20 mouse cellular contexts compared by ENCODE assay signal in the genomic region with DNA sequence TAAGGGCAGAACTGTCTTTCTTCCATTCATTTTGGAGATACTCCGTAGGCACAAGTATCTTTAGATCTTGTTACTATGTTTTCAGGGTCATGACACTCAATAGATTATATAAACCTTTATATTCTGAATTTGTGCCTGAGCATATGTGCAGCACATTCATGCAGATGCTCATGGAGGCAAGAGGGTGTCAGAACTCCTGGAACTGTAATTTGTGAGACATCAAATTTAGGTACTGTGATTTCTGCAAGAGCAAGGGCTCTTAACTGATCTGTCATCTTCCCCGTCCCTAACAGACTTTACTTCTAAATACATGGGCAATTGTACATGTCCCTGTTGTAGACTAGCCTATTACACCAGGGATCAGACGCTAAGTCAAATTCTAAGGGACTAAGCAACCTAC. TPM values are rescaled to one million over a fixed set of nuclear protein-coding genes. Genes with fewer than 3 reads are reported as not detected.
DNase-seq lines count a peak whose midpoint lies in the region; ATAC-seq and TF ChIP-seq lines count a peak whose summit lies in the region.
"Had no signal": no experiment of that assay in that cellular context is flagged by ENCODE, and none has a peak within 500 bp of the region (broad histone marks: within the 10 kb centered on the region; RNA-seq: fewer than 3 reads in every experiment).

No protein-coding gene starts in this region.

- no peak for TF ChIP-seq POLR2A in CH12.LX (IDR thresholded peaks at IDR 0.05; ENCODE audit: low read depth, low read length)

- no peak for TF ChIP-seq EP300 in CH12.LX (IDR thresholded peaks at IDR 0.05; ENCODE audit: low read length)

- no peak for DNase-seq in forebrain, embryonic 14.5 days (ENCODE audit: low spot score)
- DNase-seq in liver, embryonic 11.5 days (ENCODE audit: low spot score): no peak
- no peak for DNase-seq in CH12.LX (ENCODE audit: extremely low read depth)
- DNase-seq in brain, adult 2 months (ENCODE audit: low read depth, low spot score): peak; percentile 41
- DNase-seq in hindbrain, postnatal 0 days (ENCODE audit: low spot score): no peak
- DNase-seq: adrenal gland, adult 8-10 months; cerebellum, adult 11-12 months; cerebellum, postnatal 10 days; embryo, embryonic 11 days; gastrocnemius, adult 2 months; gastrocnemius, postnatal 25 days had no signal

- H3K9me3 ChIP-seq in forebrain, embryonic 14.5 days (replicated peaks; ENCODE audit: control insufficient read depth, low read length): no peaks in the 10 kb centered on the region
- H3K9me3 ChIP-seq in forebrain, embryonic 12.5 days: no peaks in the 10 kb centered on the region
- H3K9me3 ChIP-seq in liver, embryonic 11.5 days (ENCODE audit: control insufficient read depth, low read length): no peaks in the 10 kb centered on the region
- H3K9me3 ChIP-seq in liver, embryonic 12.5 days (replicated peaks): no peaks in the 10 kb centered on the region
- H3K9me3 ChIP-seq in CH12.LX (replicated peaks; ENCODE audit: low read length): no peaks in the 10 kb centered on the region
- no peaks in the 10 kb centered on the region for H3K9me3 ChIP-seq in hindbrain, postnatal 0 days (ENCODE audit: low read length)
- H3K9me3 ChIP-seq: embryonic facial prominence, embryonic 12.5 days; heart, embryonic 12.5 days; hindbrain, embryonic 10.5 days had no signal

- in situ Hi-C loops in CH12.LX (cut with MboI; ENCODE audit: low pct_ligation_motif_present, low pct_unique_long_range_greater_than_20kb, low sequenced_read_pairs): no loop called here

- TF ChIP-seq CTCF in CH12.LX (conservative IDR thresholded peaks at IDR 0.05 in 1 of 2, IDR thresholded peaks at IDR 0.05 in 1 of 2; ENCODE audit: low read depth in 2 of 2, low read length in 2 of 2): no peak
- no peak for TF ChIP-seq CTCF in hindbrain, postnatal 0 days (IDR thresholded peaks at IDR 0.05; ENCODE audit: low read depth)

- WGBS in forebrain, embryonic 14.5 days: 79% methylated on average over 3 of the region's 3 CpGs
- 87% methylated on average over 3 of the region's 3 CpGs for WGBS in forebrain, embryonic 12.5 days
- 61% methylated on average over 3 of the region's 3 CpGs for WGBS in liver, embryonic 11.5 days
- WGBS in liver, embryonic 12.5 days (ENCODE audit: insufficient replicate concordance): 62% methylated on average over 3 of the region's 3 CpGs
- 53% methylated on average over 3 of the region's 3 CpGs for WGBS in hindbrain, postnatal 0 days

- no peak overlapping the region for H3K4me3 ChIP-seq in forebrain, embryonic 14.5 days (ENCODE audit: low read depth, low read length)
- no peak overlapping the region for H3K4me3 ChIP-seq in forebrain, embryonic 12.5 days (replicated peaks)
- H3K4me3 ChIP-seq in liver, embryonic 11.5 days (ENCODE audit: low read depth, low read length): no peak overlapping the region
- no peak overlapping the region for H3K4me3 ChIP-seq in liver, embryonic 12.5 days
- H3K4me3 ChIP-seq in CH12.LX (replicated peaks in 1 of 3; ENCODE audit: low read depth in 2 of 3, low read length in 2 of 3, poor library complexity in 1 of 3): no peak overlapping the region
- no peak overlapping the region for H3K4me3 ChIP-seq in hindbrain, postnatal 0 days (ENCODE audit: low read length)
- H3K4me3 ChIP-seq: embryonic facial prominence, embryonic 12.5 days; gastrocnemius, adult 2 months; heart, embryonic 12.5 days; hindbrain, embryonic 10.5 days had no signal

- no peak for TF ChIP-seq RAD21 in CH12.LX (IDR thresholded peaks at IDR 0.05; ENCODE audit: low read depth, low read length)

- no peaks in the 10 kb centered on the region for H3K4me1 ChIP-seq in forebrain, embryonic 14.5 days (ENCODE audit: control insufficient read depth, insufficient read depth, low read length)
- H3K4me1 ChIP-seq in forebrain, embryonic 12.5 days: no peaks in the 10 kb centered on the region
- H3K4me1 ChIP-seq in liver, embryonic 11.5 days (replicated peaks; ENCODE audit: control insufficient read depth, insufficient read depth, low read length): no peaks in the 10 kb centered on the region
- H3K4me1 ChIP-seq in liver, embryonic 12.5 days: no peaks in the 10 kb centered on the region
- H3K4me1 ChIP-seq in CH12.LX (ENCODE audit: control insufficient read depth in 1 of 2, insufficient read depth in 2 of 2): no peaks in the 10 kb centered on the region
- no peaks in the 10 kb centered on the region for H3K4me1 ChIP-seq in hindbrain, postnatal 0 days (ENCODE audit: insufficient read depth, low read length)
- H3K4me1 ChIP-seq: embryonic facial prominence, embryonic 12.5 days; heart, embryonic 12.5 days; hindbrain, embryonic 10.5 days had no signal

- H3K27ac ChIP-seq in forebrain, embryonic 14.5 days (ENCODE audit: low read depth, low read length): no peak overlapping the region
- H3K27ac ChIP-seq in forebrain, embryonic 12.5 days: no peak overlapping the region
- H3K27ac ChIP-seq in liver, embryonic 11.5 days (ENCODE audit: low read depth, low read length): no peak overlapping the region
- H3K27ac ChIP-seq in liver, embryonic 12.5 days: no peak overlapping the region
- H3K27ac ChIP-seq in CH12.LX (ENCODE audit: insufficient read depth, low read depth): no peak overlapping the region
- no peak overlapping the region for H3K27ac ChIP-seq in hindbrain, postnatal 0 days
- H3K27ac ChIP-seq: embryonic facial prominence, embryonic 12.5 days; gastrocnemius, adult 2 months; hindbrain, embryonic 10.5 days; hindbrain, embryonic 14.5 days had no signal

- dilution Hi-C loops in CH12.LX (cut with MboI; ENCODE audit: extremely low pct_ligation_motif_present, extremely low pct_unique_long_range_greater_than_20kb, low sequenced_read_pairs): no loop called here

- ATAC-seq in forebrain, embryonic 14.5 days: peak; percentile 4; the same call in 1 of the 2 replicates
- ATAC-seq in forebrain, embryonic 12.5 days (ENCODE audit: low FRiP score): no peak
- 0 out of 2 replicates have a peak, but pooled peaks have one; percentile 10 for ATAC-seq in liver, embryonic 11.5 days (replicated peaks; ENCODE audit: low FRiP score)
- ATAC-seq in liver, embryonic 12.5 days: no peak
- no peak for ATAC-seq in hindbrain, postnatal 0 days
- ATAC-seq: inflammation-experienced regulatory T-cells, adult 6 months; intestine, postnatal 0 days had no signal

- 0 out of 2 replicates have a peak, but pooled peaks cover 2% of the 10 kb centered on the region for H3K79me2 ChIP-seq in CH12.LX (replicated peaks; ENCODE audit: control insufficient read depth, extremely low read depth, insufficient read depth, poor library complexity, severe bottlenecking)

- no peaks in the 10 kb centered on the region for H3K27me3 ChIP-seq in forebrain, embryonic 14.5 days (replicated peaks; ENCODE audit: control insufficient read depth, insufficient read depth, low read length)
- no peaks in the 10 kb centered on the region for H3K27me3 ChIP-seq in forebrain, embryonic 12.5 days
- no peaks in the 10 kb centered on the region for H3K27me3 ChIP-seq in liver, embryonic 11.5 days (replicated peaks; ENCODE audit: control insufficient read depth, insufficient read depth, low read length)
- H3K27me3 ChIP-seq in liver, embryonic 12.5 days (replicated peaks): no peaks in the 10 kb centered on the region
- H3K27me3 ChIP-seq in CH12.LX (replicated peaks): no peaks in the 10 kb centered on the region
- H3K27me3 ChIP-seq in hindbrain, postnatal 0 days (ENCODE audit: insufficient read depth, low read length): no peaks in the 10 kb centered on the region
- H3K27me3 ChIP-seq: embryonic facial prominence, embryonic 12.5 days; heart, embryonic 12.5 days had no signal

- H3K4me2 ChIP-seq in forebrain, embryonic 14.5 days (ENCODE audit: low read length): no peak overlapping the region
- H3K4me2 ChIP-seq in forebrain, embryonic 12.5 days: no peak overlapping the region
- no peak overlapping the region for H3K4me2 ChIP-seq in liver, embryonic 11.5 days
- no peak overlapping the region for H3K4me2 ChIP-seq in liver, embryonic 12.5 days
- H3K4me2 ChIP-seq in CH12.LX (ENCODE audit: insufficient read depth, low read depth, poor library complexity, severe bottlenecking): no peak overlapping the region
- H3K4me2 ChIP-seq in hindbrain, postnatal 0 days (ENCODE audit: low read depth, low read length): no peak overlapping the region
- H3K4me2 ChIP-seq: embryonic facial prominence, embryonic 12.5 days; heart, embryonic 12.5 days; hindbrain, embryonic 14.5 days had no signal

- H3K36me3 ChIP-seq in forebrain, embryonic 14.5 days (ENCODE audit: control insufficient read depth, insufficient read depth, low read length): peaks cover 14% of the 10 kb centered on the region; the same call in 1 of the 2 replicates
- H3K36me3 ChIP-seq in forebrain, embryonic 12.5 days (replicated peaks): peaks cover 12% of the 10 kb centered on the region
- H3K36me3 ChIP-seq in liver, embryonic 11.5 days (ENCODE audit: control insufficient read depth, insufficient read depth, low read length): peaks cover 3% of the 10 kb centered on the region; the same call in 1 of the 2 replicates
- peaks cover 16% of the 10 kb centered on the region for H3K36me3 ChIP-seq in liver, embryonic 12.5 days
- H3K36me3 ChIP-seq in CH12.LX (replicated peaks in 1 of 2; ENCODE audit: control insufficient read depth in 1 of 2, insufficient read depth in 1 of 2, low read length in 1 of 2): peaks cover 5 to 28% of the 10 kb centered on the region in 2 experiments
- no peaks in the 10 kb centered on the region for H3K36me3 ChIP-seq in hindbrain, postnatal 0 days (ENCODE audit: insufficient read depth, low read length)

- H3K9ac ChIP-seq in forebrain, embryonic 14.5 days (ENCODE audit: low read length): no peak overlapping the region
- no peak overlapping the region for H3K9ac ChIP-seq in forebrain, embryonic 12.5 days
- no peak overlapping the region for H3K9ac ChIP-seq in liver, embryonic 11.5 days (ENCODE audit: low read depth, low read length)
- no peak overlapping the region for H3K9ac ChIP-seq in liver, embryonic 12.5 days
- H3K9ac ChIP-seq in CH12.LX (ENCODE audit: insufficient read depth, low read depth): no peak overlapping the region
- H3K9ac ChIP-seq in hindbrain, postnatal 0 days (replicated peaks; ENCODE audit: low read length): no peak overlapping the region
- H3K9ac ChIP-seq: embryonic facial prominence, embryonic 12.5 days; heart, embryonic 12.5 days; hindbrain, embryonic 14.5 days had no signal

TF ChIP-seq in CH12.LX, 34 proteins besides CTCF, POLR2A, EP300 and RAD21 (continues in another document):
- no peak for TF ChIP-seq IRF4 (IDR thresholded peaks at IDR 0.05; ENCODE audit: low read depth, low read length)

RNA-seq across cellular contexts. Expression of a gene that starts 10.4 kb away (rescaled TPM):
- 25.9 and 27.5 TPM in 2 replicates for polyA plus RNA-seq in forebrain, embryonic 14.5 days (2014; fragmentation: Nextera tagmentation; extraction: Ambion mirVana)
- 21.7 and 22.0 TPM in 2 replicates for polyA plus RNA-seq in forebrain, embryonic 12.5 days (2016; fragmentation: Nextera tagmentation; extraction: Ambion mirVana)
- polyA plus RNA-seq in liver, embryonic 11.5 days (2014; fragmentation: Nextera tagmentation; extraction: Ambion mirVana): 4.6 and 6.4 TPM in 2 replicates
- polyA plus RNA-seq in liver, embryonic 12.5 days (2016; fragmentation: Nextera tagmentation; extraction: Ambion mirVana): 6.2 and 7.9 TPM in 2 replicates
- 39.1 and 48.5 TPM in 2 replicates for total RNA-seq in CH12.LX (2012; rRNA removed)
- total RNA-seq in CH12.LX (2014; rRNA removed): 99.7 and 105 TPM in 2 replicates
- 66.2 and 68.5 TPM in 2 replicates for polyA plus RNA-seq in CH12.LX (2012; ENCODE audit: insufficient read length, low read depth)
- 33.2 and 37.0 TPM in 2 replicates for total RNA-seq in hindbrain, postnatal 0 days (2014; rRNA removed)
- polyA plus RNA-seq in hindbrain, postnatal 0 days (2015; fragmentation: Nextera tagmentation; extraction: Ambion mirVana): 17.8 and 21.8 TPM in 2 replicates
- total RNA-seq: granulocyte monocyte progenitor cell, adult 5-6 weeks had no signal

Comparison
In these comparisons a context has a peak if more than half of its experiments do, and no peak if none do; other contexts are left out.
1. ATAC-seq: peak in forebrain, embryonic 14.5 days (single experiment) and liver, embryonic 11.5 days (single experiment); none in forebrain, embryonic 12.5 days (single experiment), liver, embryonic 12.5 days (single experiment) and hindbrain, postnatal 0 days (single experiment).